Comparison of ENCODE assay signal across 11 mouse cellular contexts in the genomic region with DNA sequence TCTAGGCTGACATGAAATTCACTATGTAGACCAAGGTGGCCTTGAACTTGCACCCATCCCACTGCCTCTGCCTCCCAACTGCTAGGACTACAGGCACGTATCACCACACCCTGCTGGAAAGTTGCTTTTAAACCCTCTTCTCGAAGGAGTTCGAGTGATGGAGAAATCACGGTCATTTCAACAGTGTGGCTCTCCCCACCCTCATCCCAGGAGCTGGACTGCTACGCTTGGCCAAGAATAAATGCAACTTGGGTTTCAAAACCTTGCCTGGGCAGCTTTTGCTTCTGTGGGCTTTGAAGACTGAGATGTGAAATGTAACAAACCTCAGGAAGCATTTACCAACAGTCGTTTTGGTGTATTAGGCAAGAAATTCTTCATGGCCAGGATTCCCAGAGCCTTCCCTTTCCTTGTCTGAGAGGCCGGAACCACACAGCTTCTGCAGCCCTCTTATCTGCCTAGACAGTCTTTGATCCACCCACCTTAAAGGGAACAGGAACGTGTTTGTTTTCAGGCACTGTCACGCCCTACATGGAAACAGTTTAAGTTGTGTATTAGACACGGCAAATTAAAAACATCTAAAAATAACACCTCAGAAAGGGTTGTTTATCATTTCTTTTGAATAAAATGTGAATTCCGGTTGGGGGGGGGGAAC.
DNase-seq lines count a peak whose midpoint lies in the region; TF ChIP-seq lines count a peak whose summit lies in the region.
"Had no signal": no experiment of that assay in that cellular context is flagged by ENCODE, and none has a peak within 500 bp of the region (broad histone marks: within the 10 kb centered on the region; RNA-seq: fewer than 3 reads in every experiment).

No protein-coding gene starts in this region.

- TF ChIP-seq CTCF in layer of hippocampus, adult 2 months (conservative IDR thresholded peaks at IDR 0.05), result no peak
- TF ChIP-seq CTCF in olfactory bulb, adult 2 months (IDR thresholded peaks at IDR 0.05; ENCODE audit: insufficient read depth, low read depth, low read length), result no peak

- peaks cover 5% of the 10 kb centered on the region for H3K4me1 ChIP-seq in olfactory bulb, adult 2 months (ENCODE audit: control insufficient read depth, insufficient read depth, low read length)
- H3K4me1 ChIP-seq: embryonic facial prominence, embryonic 15.5 days; neural tube, embryonic 12.5 days had no signal

- no peak overlapping the region for H3K4me3 ChIP-seq in layer of hippocampus, adult 2 months
- H3K4me3 ChIP-seq in olfactory bulb, adult 2 months (ENCODE audit: insufficient read depth, low read depth, low read length), result no peak overlapping the region
- H3K4me3 ChIP-seq: embryonic facial prominence, embryonic 15.5 days; midbrain, embryonic 13.5 days; neural tube, embryonic 12.5 days had no signal

- DNase-seq in layer of hippocampus, adult 2 months (ENCODE audit: low spot score in 2 of 2), result no peak
- DNase-seq in layer of hippocampus, postnatal 36 days, result no peak
- peak; percentile 76 for DNase-seq in c-Kit-positive CD71-positive TER-119-positive erythroid progenitor cells, embryonic 14.5 days (ENCODE audit: low spot score)
- DNase-seq in liver, result peak; percentile 73
- no peak for DNase-seq in kidney, adult 18-20 months
- no peak for DNase-seq in left cerebral cortex, adult 8-10 months (ENCODE audit: low spot score in 2 of 2)
- DNase-seq: kidney, adult 8-10 months had no signal

- 56% methylated on average over 11 of the region's 11 CpGs for WGBS in olfactory bulb, adult 2 months

- H3K27ac ChIP-seq in layer of hippocampus, adult 2 months, result peak overlapping the region; percentile 55
- H3K27ac ChIP-seq in olfactory bulb, adult 2 months (ENCODE audit: insufficient read depth, low read depth, low read length), result peak overlapping the region; percentile 63; the same call in 1 of the 2 replicates
- H3K27ac ChIP-seq: embryonic facial prominence, embryonic 15.5 days; midbrain, embryonic 13.5 days; neural tube, embryonic 12.5 days had no signal

- TF ChIP-seq POLR2A in olfactory bulb, adult 2 months (IDR thresholded peaks at IDR 0.05; ENCODE audit: insufficient read depth, low read depth, low read length), result no peak

Comparison
In these comparisons a context has a peak if more than half of its experiments do, and no peak if none do; other contexts are left out.
1. DNase-seq: peak in c-Kit-positive CD71-positive TER-119-positive erythroid progenitor cells, embryonic 14.5 days (single experiment) and liver (single experiment); none in layer of hippocampus, adult 2 months (0 of 2), layer of hippocampus, postnatal 36 days (0 of 2), kidney, adult 18-20 months (single experiment) and left cerebral cortex, adult 8-10 months (0 of 2).